Mouse (Mus musculus) adrenal gland (tissue): ENCODE data around the gene Thrb.

Experiments used
- intact Hi-C: fragments of 180-260 bp; cut with DNase I; formaldehyde crosslinking; loops from one replicate; pipeline ENCODE4 v1.15.1; 2025
- long read RNA-seq, 2 experiments: library from polyadenylated mRNA; unstranded; transcript quantifications; one replicate each; pipeline ENCODE4 v2.0.0; 2020; ENCODE audit warnings: borderline replicate concordance in 1 of 2; ENCODE audit not compliant: insufficient replicate concordance in 1 of 2

Gene Thrb
- long read RNA-seq, experiment 1, partial matches to known transcripts = 4 of 50 reads
- long read RNA-seq, experiment 1, other reads (novel, unspliced or antisense) = 46 of 50 reads
- long read RNA-seq, experiment 2, partial matches to known transcripts = 0 of 16 reads
- long read RNA-seq, experiment 2, other reads (novel, unspliced or antisense) = 15 of 16 reads

- intact Hi-C loops = loop anchor here (5.0 to 10.0 kb wide), 2 partner anchors 82 to 265 kb away; no protein-coding TSS in a partner anchor
Observed at GRCm38 (mm10) chr14:17659686-17660328, at the start of gene Thrb. Gene Thrb (plus strand): TSS chr14:17660261.

GRCm38 (mm10) chr14:17621671-17622070 is 38.4 kb upstream of the Thrb start:
- intact Hi-C loops = no loop called here

- intact Hi-C loops = no loop called here
Observed at GRCm38 (mm10) chr14:17623936-17624335, 36.1 kb upstream of the Thrb start.

- intact Hi-C loops = no loop called here
Observed at GRCm38 (mm10) chr14:17629215-17629614, 30.8 kb upstream of the Thrb start.

GRCm38 (mm10) chr14:17632887-17633522 is 27.1 kb upstream of the Thrb start:
- intact Hi-C loops = no loop called here

- intact Hi-C loops = no loop called here
Observed at GRCm38 (mm10) chr14:17636971-17637370, 23.1 kb upstream of the Thrb start.

GRCm38 (mm10) chr14:17641770-17642169 is 18.3 kb upstream of the Thrb start:
- intact Hi-C loops = no loop called here

- intact Hi-C loops = loop anchor here (5.0 to 10.0 kb wide), 2 partner anchors 87 to 270 kb away; no protein-coding TSS in a partner anchor
Observed at GRCm38 (mm10) chr14:17655084-17655483, 5.0 kb upstream of the Thrb start.

GRCm38 (mm10) chr14:17659031-17659430 is 1.0 kb upstream of the Thrb start:
- intact Hi-C loops = loop anchor here (5.0 to 10.0 kb wide), 2 partner anchors 83 to 266 kb away; no protein-coding TSS in a partner anchor

- intact Hi-C loops = no loop called here
Observed at GRCm38 (mm10) chr14:17660329-17661099, 453 bp downstream of the Thrb start.

- intact Hi-C loops = no loop called here
Observed at GRCm38 (mm10) chr14:17661100-17661521, 1.1 kb downstream of the Thrb start.

GRCm38 (mm10) chr14:17662087-17662486 is 2.0 kb downstream of the Thrb start:
- intact Hi-C loops = no loop called here

GRCm38 (mm10) chr14:17674335-17674734 is 14.3 kb downstream of the Thrb start:
- intact Hi-C loops = no loop called here

GRCm38 (mm10) chr14:17675214-17675613 is 15.2 kb downstream of the Thrb start:
- intact Hi-C loops = no loop called here

GRCm38 (mm10) chr14:17681479-17681878 is 21.4 kb downstream of the Thrb start:
- intact Hi-C loops = no loop called here

- intact Hi-C loops = no loop called here
Observed at GRCm38 (mm10) chr14:17684881-17685280, 24.8 kb downstream of the Thrb start.

- intact Hi-C loops = no loop called here
Observed at GRCm38 (mm10) chr14:17685491-17685890, 25.4 kb downstream of the Thrb start.

GRCm38 (mm10) chr14:17686939-17687338 is 26.9 kb downstream of the Thrb start:
- intact Hi-C loops = no loop called here

GRCm38 (mm10) chr14:17691246-17691645 is 31.2 kb downstream of the Thrb start:
- intact Hi-C loops = no loop called here

- intact Hi-C loops = no loop called here
Observed at GRCm38 (mm10) chr14:17695526-17695925, 35.5 kb downstream of the Thrb start.

GRCm38 (mm10) chr14:17697920-17698632 is 38.0 kb downstream of the Thrb start:
- intact Hi-C loops = no loop called here
